Mouse (Mus musculus): ENCODE data around the gene Ccdc102a. TPM values are rescaled to one million over a fixed set of nuclear protein-coding genes. Genes with fewer than 3 reads are reported as not detected.

The Ccdc102a gene
- total RNA-seq, 1 experiment = 10.7 TPM

DNA sequence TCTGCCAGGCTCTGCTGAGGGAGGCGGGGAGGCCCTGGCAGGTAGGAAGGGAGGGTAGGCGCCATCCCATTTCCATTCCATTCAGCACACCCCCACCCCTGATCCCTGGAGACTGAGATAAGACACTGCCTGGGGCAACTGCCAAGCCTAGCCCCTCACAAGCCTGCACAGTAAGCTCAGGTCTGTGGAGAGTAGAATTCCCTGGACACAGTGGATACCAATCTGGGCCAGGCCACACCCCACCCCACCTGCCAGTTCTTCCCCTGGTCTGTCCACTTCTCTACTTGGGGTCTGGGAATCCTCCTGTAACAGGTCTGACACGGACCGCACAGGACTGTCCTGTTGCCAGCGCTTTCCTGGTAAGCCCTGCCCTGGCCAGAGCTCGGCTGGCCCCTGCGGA, 48.8 kb downstream of the Ccdc102a start:
- H3K4me1 ChIP-seq (ENCODE audit: control insufficient read depth in 2 of 2, insufficient read depth in 2 of 2, low read length in 2 of 2, poor library complexity in 1 of 2) = peaks cover 0 to 16% of the 10 kb centered on the region in 2 experiments; a peak in 1 of 4 replicates
- H3K36me3 ChIP-seq (ENCODE audit: control insufficient read depth, insufficient read depth, low read length, poor library complexity, severe bottlenecking) = peaks cover 23% of the 10 kb centered on the region
- H3K4me3 ChIP-seq (ENCODE audit: insufficient read depth in 1 of 2, low read depth in 1 of 2, low read length in 2 of 2, poor library complexity in 1 of 2, severe bottlenecking in 1 of 2) = no peak overlapping the region
- in situ Hi-C loops (cut with MboI; ENCODE audit: low sequenced_read_pairs in 2 of 2, unreplicated experiment in 2 of 2) = no loop called here
- no peak overlapping the region for H3K9ac ChIP-seq (ENCODE audit: insufficient read depth, low read depth, low read length, poor library complexity, severe bottlenecking)
- TF ChIP-seq ZNF384 (IDR thresholded peaks at IDR 0.05; ENCODE audit: low read depth, low read length) (no peak), HCFC1 (IDR thresholded peaks at IDR 0.05; ENCODE audit: borderline replicate concordance, insufficient read depth, low read length) (no peak), CHD2 (IDR thresholded peaks at IDR 0.05; ENCODE audit: low read depth, low read length) (no peak), ZC3H11A (IDR thresholded peaks at IDR 0.05; ENCODE audit: borderline replicate concordance, low read depth, low read length) (no peak), MAFK (IDR thresholded peaks at IDR 0.05; ENCODE audit: insufficient read depth, low read depth, low read length) (no peak)
- H3K27ac ChIP-seq (ENCODE audit: insufficient read depth, low read depth, low read length, poor library complexity, severe bottlenecking) = no peak overlapping the region
- H3K9me3 ChIP-seq (ENCODE audit: control insufficient read depth, insufficient read depth, low read depth, low read length) = no peaks in the 10 kb centered on the region
- DNase-seq (ENCODE audit: low read depth, low spot score) = no peak

DNA sequence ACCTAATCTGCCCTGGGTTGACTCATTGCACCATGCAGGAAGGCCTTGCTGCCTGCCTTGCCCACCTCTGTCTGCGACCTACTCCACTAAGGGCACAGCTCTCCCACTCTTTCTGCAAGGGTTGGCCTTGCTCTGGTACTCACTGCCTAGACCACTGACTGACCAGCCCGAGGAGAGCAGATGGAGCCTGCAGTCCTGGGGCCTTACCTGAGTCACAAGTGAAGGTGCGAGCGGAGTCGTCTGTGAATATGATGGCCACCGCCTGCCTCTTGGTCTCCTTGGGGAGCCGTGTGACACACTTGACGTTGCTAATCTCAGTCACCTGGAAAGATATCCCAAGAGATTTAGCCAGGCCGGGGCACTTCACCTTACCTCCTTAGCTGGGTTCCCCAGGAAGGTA, 51.0 kb downstream of the Ccdc102a start:
- Histone ChIP-seq H3K9me3 (ENCODE audit: control insufficient read depth, insufficient read depth, low read depth, low read length) (no peaks in the 10 kb centered on the region), H3K4me1 (ENCODE audit: control insufficient read depth in 2 of 2, insufficient read depth in 2 of 2, low read length in 2 of 2, poor library complexity in 1 of 2) (peaks cover 0 to 20% of the 10 kb centered on the region in 2 experiments; a peak in 1 of 4 replicates), H3K36me3 (ENCODE audit: control insufficient read depth, insufficient read depth, low read length, poor library complexity, severe bottlenecking) (peaks cover 39% of the 10 kb centered on the region), H3K9ac (ENCODE audit: insufficient read depth, low read depth, low read length, poor library complexity, severe bottlenecking) (no peak overlapping the region), H3K27ac (ENCODE audit: insufficient read depth, low read depth, low read length, poor library complexity, severe bottlenecking) (no peak overlapping the region), H3K4me3 (ENCODE audit: insufficient read depth in 1 of 2, low read depth in 1 of 2, low read length in 2 of 2, poor library complexity in 1 of 2, severe bottlenecking in 1 of 2) (no peak overlapping the region)
- TF ChIP-seq HCFC1 (IDR thresholded peaks at IDR 0.05; ENCODE audit: borderline replicate concordance, insufficient read depth, low read length) (no peak), ZC3H11A (IDR thresholded peaks at IDR 0.05; ENCODE audit: borderline replicate concordance, low read depth, low read length) (no peak), CHD2 (IDR thresholded peaks at IDR 0.05; ENCODE audit: low read depth, low read length) (no peak), ZNF384 (IDR thresholded peaks at IDR 0.05; ENCODE audit: low read depth, low read length) (no peak), MAFK (IDR thresholded peaks at IDR 0.05; ENCODE audit: insufficient read depth, low read depth, low read length) (no peak)
- no peak for DNase-seq (ENCODE audit: low read depth, low spot score)
- in situ Hi-C loops (cut with MboI; ENCODE audit: low sequenced_read_pairs in 2 of 2, unreplicated experiment in 2 of 2) = no loop called here

DNA sequence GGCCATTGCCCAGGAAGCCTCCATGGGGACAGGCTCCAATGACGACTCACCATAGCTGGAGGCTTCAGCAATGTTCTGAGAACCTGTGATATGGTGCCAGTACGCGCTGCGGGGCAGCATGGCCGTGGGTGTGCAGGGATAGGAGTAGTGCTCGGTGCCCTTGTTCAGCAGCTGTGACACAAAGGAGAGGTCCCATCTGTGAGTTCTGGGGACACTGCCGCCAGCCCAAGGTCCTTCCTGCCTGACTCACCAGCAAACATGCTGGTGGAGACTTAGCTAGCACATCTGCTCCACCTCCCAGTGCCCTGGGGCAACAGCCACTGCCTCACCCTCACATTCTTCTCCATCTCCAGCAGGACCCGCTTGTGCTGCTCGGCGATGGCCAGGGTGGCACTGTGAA, 52.6 kb downstream of the Ccdc102a start:
- H3K4me1 ChIP-seq (ENCODE audit: control insufficient read depth in 2 of 2, insufficient read depth in 2 of 2, low read length in 2 of 2, poor library complexity in 1 of 2) = peaks cover 0 to 16% of the 10 kb centered on the region in 2 experiments; a peak in 2 of 4 replicates
- no peak for TF ChIP-seq MAFK (IDR thresholded peaks at IDR 0.05; ENCODE audit: insufficient read depth, low read depth, low read length)
- no peak for TF ChIP-seq HCFC1 (IDR thresholded peaks at IDR 0.05; ENCODE audit: borderline replicate concordance, insufficient read depth, low read length)
- no peak for TF ChIP-seq CHD2 (IDR thresholded peaks at IDR 0.05; ENCODE audit: low read depth, low read length)
- TF ChIP-seq ZC3H11A (IDR thresholded peaks at IDR 0.05; ENCODE audit: borderline replicate concordance, low read depth, low read length) = no peak
- no peak for TF ChIP-seq ZNF384 (IDR thresholded peaks at IDR 0.05; ENCODE audit: low read depth, low read length)
- no peak for DNase-seq (ENCODE audit: low read depth, low spot score)
- H3K36me3 ChIP-seq (ENCODE audit: control insufficient read depth, insufficient read depth, low read length, poor library complexity, severe bottlenecking) = peaks cover 50% of the 10 kb centered on the region
- no peak overlapping the region for H3K9ac ChIP-seq (ENCODE audit: insufficient read depth, low read depth, low read length, poor library complexity, severe bottlenecking)
- no peak overlapping the region for H3K27ac ChIP-seq (ENCODE audit: insufficient read depth, low read depth, low read length, poor library complexity, severe bottlenecking)
- in situ Hi-C loops (cut with MboI; ENCODE audit: low sequenced_read_pairs in 2 of 2, unreplicated experiment in 2 of 2) = no loop called here
- no peaks in the 10 kb centered on the region for H3K9me3 ChIP-seq (ENCODE audit: control insufficient read depth, insufficient read depth, low read depth, low read length)
- no peak overlapping the region for H3K4me3 ChIP-seq (ENCODE audit: insufficient read depth in 1 of 2, low read depth in 1 of 2, low read length in 2 of 2, poor library complexity in 1 of 2, severe bottlenecking in 1 of 2)

DNA sequence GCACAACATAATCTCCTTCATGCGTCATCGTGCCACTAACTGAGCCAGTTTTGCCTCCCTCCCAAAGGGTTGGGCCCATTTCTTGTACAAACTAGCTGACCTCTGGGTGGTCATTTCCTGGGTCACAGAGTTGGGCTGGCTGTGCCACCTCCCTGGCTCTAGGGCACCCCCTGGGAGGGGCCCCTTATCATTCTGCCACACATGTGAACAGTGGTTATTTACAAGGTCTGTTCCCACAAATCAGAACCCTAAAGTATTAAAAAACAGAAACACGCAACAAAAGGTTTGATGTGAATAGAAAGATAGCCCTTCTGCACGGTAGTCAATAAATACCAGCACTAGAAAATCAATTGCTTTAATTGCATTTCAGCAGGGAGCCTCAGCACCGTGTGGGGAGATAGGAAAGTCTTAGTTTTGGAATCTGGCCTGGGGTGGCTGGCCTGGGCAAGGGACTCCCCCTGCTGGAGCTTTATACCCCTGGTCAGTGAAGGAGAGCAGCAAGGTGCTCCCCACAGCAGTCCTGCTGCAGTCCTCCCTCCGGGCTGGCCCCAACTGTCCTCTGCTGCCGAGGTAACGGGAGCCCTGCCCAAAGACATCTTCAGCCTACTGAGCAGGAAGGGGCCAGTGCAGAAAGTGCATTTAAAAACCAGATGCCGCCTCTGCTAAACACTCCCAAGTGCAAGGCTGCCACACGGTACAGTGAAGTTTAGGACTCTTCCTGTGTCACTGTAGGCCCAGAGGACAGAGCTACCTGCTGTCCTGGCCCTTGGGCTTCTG, 53.8 kb downstream of the Ccdc102a start:
- H3K4me1 ChIP-seq (ENCODE audit: control insufficient read depth in 2 of 2, insufficient read depth in 2 of 2, low read length in 2 of 2, poor library complexity in 1 of 2) = peaks cover 0 to 20% of the 10 kb centered on the region in 2 experiments; a peak in 2 of 4 replicates
- H3K4me3 ChIP-seq (ENCODE audit: insufficient read depth in 1 of 2, low read depth in 1 of 2, low read length in 2 of 2, poor library complexity in 1 of 2, severe bottlenecking in 1 of 2) = no peak overlapping the region
- H3K27ac ChIP-seq (ENCODE audit: insufficient read depth, low read depth, low read length, poor library complexity, severe bottlenecking) = no peak overlapping the region
- DNase-seq (ENCODE audit: low read depth, low spot score) = no peak
- in situ Hi-C loops (cut with MboI; ENCODE audit: low sequenced_read_pairs in 2 of 2, unreplicated experiment in 2 of 2) = no loop called here
- peaks cover 53% of the 10 kb centered on the region for H3K36me3 ChIP-seq (ENCODE audit: control insufficient read depth, insufficient read depth, low read length, poor library complexity, severe bottlenecking)
- no peak overlapping the region for H3K9ac ChIP-seq (ENCODE audit: insufficient read depth, low read depth, low read length, poor library complexity, severe bottlenecking)
- H3K9me3 ChIP-seq (ENCODE audit: control insufficient read depth, insufficient read depth, low read depth, low read length) = no peaks in the 10 kb centered on the region
- TF ChIP-seq HCFC1 (IDR thresholded peaks at IDR 0.05; ENCODE audit: borderline replicate concordance, insufficient read depth, low read length) (no peak), ZNF384 (IDR thresholded peaks at IDR 0.05; ENCODE audit: low read depth, low read length) (no peak), ZC3H11A (IDR thresholded peaks at IDR 0.05; ENCODE audit: borderline replicate concordance, low read depth, low read length) (no peak), CHD2 (IDR thresholded peaks at IDR 0.05; ENCODE audit: low read depth, low read length) (no peak), MAFK (IDR thresholded peaks at IDR 0.05; ENCODE audit: insufficient read depth, low read depth, low read length) (no peak)

All from ES-E14 (cell line).